Mouse (Mus musculus) hindbrain, postnatal 0 days (tissue): ENCODE data around the gene C2cd4d. TPM values are rescaled to one million over a fixed set of nuclear protein-coding genes. Genes with fewer than 3 reads are reported as not detected.

Source experiments
- ATAC-seq: fragments of 200-750 bp; cut with Nextera tagmentation; 2 replicates; pipeline ENCODE4 v1.8.0; 2017; ENCODE audit warnings: mild to moderate bottlenecking, moderate TSS enrichment, moderate library complexity
- DNase-seq: peaks from one replicate; pipeline ENCODE4 v3.0.0-alpha.2; 2015; ENCODE audit warnings: low spot score
- H3K27ac ChIP-seq: fragments of 300-500 bp; sonication (generic); 2 replicates; pipeline ENCODE4 v1.5.1; 2014; ENCODE audit warnings: mild to moderate bottlenecking
- H3K27me3 ChIP-seq: fragments of 300-500 bp; sonication (generic); 2 replicates; pipeline ENCODE4 v1.6.1; 2014; ENCODE audit warnings: low read length, mixed read lengths; ENCODE audit not compliant: insufficient read depth
- H3K36me3 ChIP-seq: fragments of 300-500 bp; sonication (generic); 2 replicates; pipeline ENCODE4 v1.6.1; 2014; ENCODE audit warnings: low read length, mixed read lengths; ENCODE audit not compliant: insufficient read depth
- H3K4me1 ChIP-seq: fragments of 300-500 bp; sonication (generic); 2 replicates; pipeline ENCODE4 v1.6.1; 2014; ENCODE audit warnings: antibody characterized with exemption, low read length, mixed read lengths; ENCODE audit not compliant: insufficient read depth
- H3K4me2 ChIP-seq: fragments of 300-500 bp; sonication (generic); 2 replicates; pipeline ENCODE4 v1.6.1; 2014; ENCODE audit warnings: low read depth, mild to moderate bottlenecking, low read length, moderate library complexity, mixed read lengths
- H3K4me3 ChIP-seq: fragments of 300-500 bp; sonication (generic); 2 replicates; pipeline ENCODE4 v1.5.1; 2014; ENCODE audit warnings: low read length
- H3K9ac ChIP-seq: fragments of 300-500 bp; sonication (generic); replicated peaks from 2 replicates; pipeline ENCODE4 v1.6.1; 2014; ENCODE audit warnings: mild to moderate bottlenecking, low read length, moderate library complexity, mixed read lengths
- H3K9me3 ChIP-seq: fragments of 300-500 bp; sonication (generic); 2 replicates; pipeline ENCODE4 v1.6.1; 2016; ENCODE audit warnings: low read length, mixed read lengths
- CTCF ChIP-seq: IDR thresholded peaks from 2 replicates; pipeline ENCODE4 v1.5.1; 2016; ENCODE audit warnings: antibody characterized with exemption, control low read depth, low read depth
- WGBS: fragments of 180-500 bp; shearing (Covaris S2); extraction: QIAGEN DNeasy Blood & Tissue Kit; methylation state at CpG from one replicate; pipeline ENCODE4 v1.1.7; 2014; 5-methylcytosine and 5-hydroxymethylcytosine counted together
- polyA plus RNA-seq: library from polyadenylated mRNA; unstranded; fragments of >200 nt; fragmentation: Nextera tagmentation; extraction: Ambion mirVana; gene quantifications from 2 replicates; pipeline ENCODE4 v1.2.1, GENCODE M21; 2015
- total RNA-seq: library from RNA; depleted of rRNA; stranded (reverse); fragments of >200 nt; gene quantifications from 2 replicates; pipeline ENCODE4 v1.2.3, GENCODE M21; 2014

The C2cd4d gene
- total and polyA plus RNA-seq, 2 experiments from 2014 or later, result 1.3 to 1.8 TPM

- Histone ChIP-seq H3K9ac (no peak overlapping the region), H3K36me3 (no peaks in the 10 kb centered on the region), H3K27ac (no peak overlapping the region), H3K9me3 (no peaks in the 10 kb centered on the region), H3K27me3 (no peaks in the 10 kb centered on the region), H3K4me2 (no peak overlapping the region), H3K4me1 (peaks cover 12% of the 10 kb centered on the region; the same call in 1 of the 2 replicates), H3K4me3 (no peak overlapping the region)
- TF ChIP-seq CTCF, result no peak
- DNase-seq, result no peak
- ATAC-seq, result no peak
Observed at GRCm38 (mm10) chr3:94374636-94375035, 12.4 kb downstream of the C2cd4d start.

- H3K27me3 ChIP-seq, result no peaks in the 10 kb centered on the region
- H3K4me3 ChIP-seq, result no peak overlapping the region
- H3K27ac ChIP-seq, result no peak overlapping the region
- no peak overlapping the region for H3K9ac ChIP-seq
- no peak for ATAC-seq
- no peaks in the 10 kb centered on the region for H3K9me3 ChIP-seq
- peaks cover 12% of the 10 kb centered on the region; the same call in 1 of the 2 replicates for H3K4me1 ChIP-seq
- no peak for DNase-seq
- TF ChIP-seq CTCF, result no peak
- no peaks in the 10 kb centered on the region for H3K36me3 ChIP-seq
- H3K4me2 ChIP-seq, result no peak overlapping the region
- WGBS, result 70% methylated on average over 2 of the region's 2 CpGs
Observed at GRCm38 (mm10) chr3:94375146-94375545, 12.9 kb downstream of the C2cd4d start.

DNA sequence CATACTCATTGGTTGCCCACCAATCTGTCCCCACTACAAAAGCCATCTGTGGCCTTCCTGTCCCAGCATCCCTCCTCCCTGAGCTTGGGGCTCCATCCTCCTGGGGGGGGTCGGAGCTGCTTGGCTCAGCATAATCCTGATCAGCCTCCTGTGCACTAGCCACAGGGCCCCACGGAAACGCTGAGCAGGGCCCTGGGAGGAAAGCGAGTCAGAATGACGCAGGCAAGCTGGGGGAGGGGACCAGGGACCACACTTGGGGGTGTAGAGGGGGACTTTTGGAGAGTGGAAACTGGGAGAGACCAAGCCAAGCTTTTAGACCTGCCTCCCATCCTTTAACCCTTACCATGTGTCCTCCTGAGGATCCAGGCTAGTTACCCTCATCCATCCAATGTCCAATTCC is 13.6 kb downstream of the C2cd4d start:
- Histone ChIP-seq H3K27me3 (no peaks in the 10 kb centered on the region), H3K4me1 (peaks cover 12% of the 10 kb centered on the region; the same call in 1 of the 2 replicates), H3K27ac (no peak overlapping the region), H3K9me3 (no peaks in the 10 kb centered on the region), H3K36me3 (no peaks in the 10 kb centered on the region), H3K4me3 (no peak overlapping the region), H3K4me2 (no peak overlapping the region), H3K9ac (no peak overlapping the region)
- DNase-seq, result no peak
- TF ChIP-seq CTCF, result no peak
- 48% methylated on average over 5 of the region's 5 CpGs for WGBS
- no peak for ATAC-seq

DNA sequence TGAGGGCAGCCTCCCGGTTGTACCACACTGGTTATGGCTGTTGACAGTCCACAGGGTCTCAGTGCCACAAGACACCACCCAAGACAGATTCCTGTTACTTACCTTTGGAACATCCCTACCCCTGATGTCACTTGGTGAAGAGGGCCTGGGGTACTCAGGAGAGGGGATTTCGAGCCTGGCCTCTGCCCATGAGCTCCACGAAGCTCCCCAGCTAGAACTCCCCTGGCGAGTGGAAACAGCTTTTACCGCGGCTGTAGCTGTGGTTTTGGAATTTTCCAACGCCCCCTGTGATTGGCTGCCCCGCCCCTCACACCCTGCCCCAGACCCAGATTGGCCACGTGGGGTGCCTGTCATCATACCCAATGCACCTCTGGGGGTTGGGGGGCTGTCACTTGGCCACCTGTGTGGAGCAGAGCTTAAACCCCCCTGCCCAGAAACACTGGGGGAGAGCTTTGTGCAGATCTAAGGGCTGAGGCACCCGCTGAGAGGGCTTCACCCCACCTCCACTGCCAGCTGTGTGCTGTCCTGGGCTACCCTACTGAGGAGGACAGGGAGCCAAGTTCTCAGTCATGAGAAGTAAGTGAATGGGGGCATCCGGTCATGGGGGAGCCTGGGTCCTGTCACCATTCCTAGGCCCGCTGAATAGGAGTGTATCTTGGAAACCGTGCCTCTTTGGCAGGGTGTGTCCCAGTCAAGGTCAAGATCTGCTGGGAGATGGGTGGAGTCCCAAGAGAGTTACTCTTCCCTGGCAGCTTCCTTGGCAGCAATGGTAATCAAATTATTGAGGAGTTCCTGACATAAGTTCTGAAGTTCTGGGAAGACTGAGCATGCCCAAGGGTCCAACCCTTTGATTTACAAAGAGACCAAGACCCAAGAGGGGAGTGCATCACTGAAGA is 15.0 kb downstream of the C2cd4d start:
- no peak for TF ChIP-seq CTCF
- no peaks in the 10 kb centered on the region for H3K9me3 ChIP-seq
- DNase-seq (no peak), ATAC-seq (no peak)
- no peak overlapping the region for H3K4me2 ChIP-seq
- WGBS, result 21% methylated on average over 13 of the region's 13 CpGs
- no peak overlapping the region for H3K9ac ChIP-seq
- peaks cover 12% of the 10 kb centered on the region; the same call in 1 of the 2 replicates for H3K4me1 ChIP-seq
- H3K4me3 ChIP-seq, result no peak overlapping the region
- H3K36me3 ChIP-seq, result no peaks in the 10 kb centered on the region
- no peaks in the 10 kb centered on the region for H3K27me3 ChIP-seq
- no peak overlapping the region for H3K27ac ChIP-seq

- H3K9me3 ChIP-seq, result no peaks in the 10 kb centered on the region
- H3K4me3 ChIP-seq, result no peak overlapping the region
- H3K36me3 ChIP-seq, result no peaks in the 10 kb centered on the region
- no peaks in the 10 kb centered on the region for H3K4me1 ChIP-seq
- no peak overlapping the region for H3K27ac ChIP-seq
- WGBS, result 29% methylated on average over 9 of the region's 9 CpGs
- no peak overlapping the region for H3K9ac ChIP-seq
- ATAC-seq (no peak), DNase-seq (no peak)
- no peaks in the 10 kb centered on the region for H3K27me3 ChIP-seq
- TF ChIP-seq CTCF, result no peak
- no peak overlapping the region for H3K4me2 ChIP-seq
Observed at GRCm38 (mm10) chr3:94379831-94380510, 17.7 kb downstream of the C2cd4d start.

DNA sequence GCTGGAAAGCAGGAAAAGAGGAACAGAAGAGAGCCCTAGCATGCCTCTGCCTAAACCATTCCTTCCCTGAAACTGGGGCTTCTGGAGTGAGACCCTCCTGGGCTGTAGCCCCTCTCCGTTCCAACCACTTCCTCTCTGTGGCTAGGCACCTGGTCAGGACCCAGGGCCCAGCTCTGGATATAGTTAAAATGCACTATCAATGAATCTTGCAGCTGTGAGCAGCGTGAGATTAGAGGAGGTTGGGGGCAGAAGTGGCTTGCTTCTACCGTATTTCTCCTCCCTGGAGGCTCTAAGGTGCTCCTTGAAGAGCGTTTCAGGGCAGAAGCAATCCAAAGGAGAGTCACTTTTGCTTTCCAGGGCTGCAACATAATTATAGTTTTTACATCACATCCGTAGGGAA is 20.1 kb downstream of the C2cd4d start:
- Histone ChIP-seq H3K36me3 (no peaks in the 10 kb centered on the region), H3K27ac (no peak overlapping the region), H3K9me3 (no peaks in the 10 kb centered on the region), H3K9ac (no peak overlapping the region), H3K4me2 (no peak overlapping the region), H3K4me3 (no peak overlapping the region), H3K4me1 (no peaks in the 10 kb centered on the region), H3K27me3 (no peaks in the 10 kb centered on the region)
- 76% methylated on average over 5 of the region's 5 CpGs for WGBS
- no peak for ATAC-seq
- TF ChIP-seq CTCF, result no peak
- no peak for DNase-seq
